Mouse (Mus musculus): ENCODE measurements at regions not wholly inside any gene's neighbourhood (a gene's known extent, or its start where the extent isn't known, plus 50 kb on each side); places are given as distances from the start of the nearest gene placed in this dataset.

GRCm38 (mm10) chr13:25777706-25778105, 507.4 kb upstream of the Nrsn1 start:
- no peak for TF ChIP-seq CTCF (IDR thresholded peaks at IDR 0.05; ENCODE audit: control insufficient read depth, insufficient read depth, insufficient read length)
- no peak for TF ChIP-seq MAX (IDR thresholded peaks at IDR 0.05)
- no peak for TF ChIP-seq CEBPB (IDR thresholded peaks at IDR 0.05; ENCODE audit: low read depth)
- no peak for TF ChIP-seq MYOD1 (IDR thresholded peaks at IDR 0.05; ENCODE audit: control insufficient read depth, insufficient read length, low read depth)
